Mouse (Mus musculus) ES-CJ7 (cell line): Measurements from ENCODE around the gene Myzap.

ENCODE experiments used
- DNase-seq: peaks from one replicate; pipeline ENCODE4 v3.0.0; 2011; ENCODE audit warnings: low read depth, low spot score

The Myzap gene

DNA sequence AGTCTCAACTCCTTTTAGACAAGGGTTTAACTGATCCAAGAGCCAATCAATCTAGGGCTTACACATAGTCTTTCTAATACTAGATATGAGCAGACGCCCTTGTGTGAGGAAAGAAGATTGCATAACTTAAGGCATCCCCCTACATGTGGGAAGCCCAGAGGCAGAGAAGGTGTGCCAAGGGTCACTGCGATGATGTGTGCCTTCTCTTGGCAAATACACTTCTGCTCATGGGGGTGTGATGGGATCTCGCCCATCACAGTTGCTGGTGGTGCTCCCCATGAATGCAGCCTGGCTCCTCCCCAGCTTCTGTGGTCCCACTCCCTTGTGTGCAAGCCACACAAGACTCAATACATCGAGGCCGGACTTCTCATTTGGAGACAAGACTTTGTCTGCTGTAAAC is 47.3 kb downstream of the Myzap start:
- no peak for DNase-seq

GRCm38 (mm10) chr9:71543443-71544222 is 48.5 kb downstream of the Myzap start:
- peak; percentile 76 for DNase-seq

GRCm38 (mm10) chr9:71542292-71542691 is 49.9 kb downstream of the Myzap start:
- DNase-seq: no peak

- DNase-seq: no peak
Observed at GRCm38 (mm10) chr9:71540739-71541138, 51.4 kb downstream of the Myzap start.

DNA sequence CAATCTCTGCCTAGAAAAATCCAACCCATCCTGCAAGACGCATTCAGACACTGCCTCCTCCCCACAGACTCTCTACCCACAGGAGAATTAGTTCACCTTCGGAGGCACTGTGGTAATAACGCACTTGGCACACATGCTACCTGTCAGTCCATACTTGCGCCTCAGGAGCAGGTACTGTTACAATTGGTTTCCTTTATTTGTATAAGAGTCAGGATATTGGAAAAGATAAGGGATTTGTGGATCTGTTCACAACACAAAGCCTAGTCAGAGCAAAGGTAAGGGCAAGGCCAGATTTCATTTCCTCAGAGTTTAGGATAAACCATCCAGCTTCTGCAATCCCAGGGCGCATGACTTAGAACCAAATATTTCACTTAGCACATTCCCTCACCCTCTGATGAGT is 56.4 kb downstream of the Myzap start:
- DNase-seq: no peak

GRCm38 (mm10) chr9:71535036-71535435 is 57.1 kb downstream of the Myzap start:
- no peak for DNase-seq

GRCm38 (mm10) chr9:71529960-71530359 is 62.2 kb downstream of the Myzap start:
- DNase-seq: peak; percentile 32

DNA sequence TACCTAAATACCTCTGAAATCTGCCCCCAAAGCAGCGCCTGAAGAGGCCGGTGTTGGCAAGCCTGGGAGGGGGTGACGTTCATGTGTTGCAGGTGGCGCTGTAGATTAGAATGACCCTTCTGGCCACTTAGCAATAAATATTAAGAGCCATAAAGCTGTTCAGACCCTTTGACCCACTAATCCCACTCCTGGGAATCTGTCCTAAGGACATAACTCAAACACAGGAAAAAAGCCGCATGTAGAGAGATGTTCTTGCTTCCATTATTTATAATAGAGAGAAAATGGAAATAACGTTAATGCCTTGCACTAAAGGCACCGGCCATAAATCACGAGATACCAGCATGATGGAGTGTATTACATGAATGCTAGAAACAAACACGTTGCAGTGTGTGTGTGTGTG is 64.7 kb downstream of the Myzap start:
- DNase-seq: no peak

- no peak for DNase-seq
Observed at GRCm38 (mm10) chr9:71523901-71524300, 68.3 kb downstream of the Myzap start.

GRCm38 (mm10) chr9:71519836-71520235 is 72.3 kb downstream of the Myzap start:
- no peak for DNase-seq

DNA sequence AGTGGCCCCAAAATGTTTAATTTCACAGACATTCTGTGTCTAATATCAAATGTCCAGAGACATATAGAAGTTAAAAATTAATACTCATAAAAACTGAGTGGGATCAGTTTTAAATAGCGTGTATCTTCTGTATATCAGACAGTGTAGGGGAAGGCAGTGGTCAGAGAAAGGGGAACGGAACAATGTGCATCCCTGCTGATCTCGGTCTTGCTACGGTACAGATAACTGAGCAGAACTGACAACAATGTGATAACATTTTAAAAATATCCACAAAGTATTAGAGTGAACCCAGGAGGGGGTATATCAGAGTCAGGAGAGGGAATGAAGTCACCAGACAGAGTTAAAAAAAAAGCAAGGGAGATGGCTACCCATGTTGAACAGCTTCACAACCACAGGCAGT is 74.7 kb downstream of the Myzap start:
- no peak for DNase-seq

DNA sequence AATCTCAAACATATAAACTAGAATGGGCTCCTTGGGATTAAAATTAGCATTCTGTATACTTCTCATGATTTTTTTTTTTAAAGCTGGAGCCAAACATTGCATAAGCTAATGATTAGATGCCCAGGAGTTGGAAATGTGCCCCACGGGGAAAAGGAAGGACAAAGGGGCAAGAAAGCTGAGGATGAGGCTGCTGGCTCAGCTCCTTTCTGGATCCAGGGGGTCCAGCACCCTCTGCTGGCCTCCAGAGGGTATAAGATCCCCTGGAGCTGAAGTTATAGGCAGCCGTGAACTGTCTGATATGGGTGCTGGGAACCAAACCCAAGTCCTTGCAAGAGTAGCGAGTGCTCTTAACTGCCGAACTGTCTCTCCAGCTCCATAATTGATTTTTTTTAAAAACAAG is 76.3 kb downstream of the Myzap start:
- peak; percentile 55 for DNase-seq

- no peak for DNase-seq
Observed at GRCm38 (mm10) chr9:71513566-71513965, 78.6 kb downstream of the Myzap start.

DNA sequence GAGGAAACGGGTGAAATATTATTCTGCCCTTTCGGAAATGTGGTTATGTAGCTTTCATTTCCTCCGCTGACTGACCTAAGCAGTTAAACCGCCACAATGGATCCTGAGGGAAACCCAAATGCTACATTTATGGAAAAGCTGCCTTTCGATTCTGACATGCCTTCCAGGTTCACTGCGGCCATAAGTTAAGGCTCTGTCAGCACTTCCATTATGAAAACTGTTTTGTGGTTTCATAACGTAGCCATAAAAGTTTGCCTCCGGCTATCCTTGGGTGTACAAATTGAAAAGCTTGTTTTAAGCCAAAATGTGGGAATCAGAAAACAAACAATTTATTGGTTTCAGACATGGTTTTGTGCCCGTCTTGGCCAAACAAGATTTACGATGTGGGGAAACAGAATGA is 79.3 kb downstream of the Myzap start:
- no peak for DNase-seq

- no peak for DNase-seq
Observed at GRCm38 (mm10) chr9:71498391-71499182, 93.6 kb downstream of the Myzap start.

DNA sequence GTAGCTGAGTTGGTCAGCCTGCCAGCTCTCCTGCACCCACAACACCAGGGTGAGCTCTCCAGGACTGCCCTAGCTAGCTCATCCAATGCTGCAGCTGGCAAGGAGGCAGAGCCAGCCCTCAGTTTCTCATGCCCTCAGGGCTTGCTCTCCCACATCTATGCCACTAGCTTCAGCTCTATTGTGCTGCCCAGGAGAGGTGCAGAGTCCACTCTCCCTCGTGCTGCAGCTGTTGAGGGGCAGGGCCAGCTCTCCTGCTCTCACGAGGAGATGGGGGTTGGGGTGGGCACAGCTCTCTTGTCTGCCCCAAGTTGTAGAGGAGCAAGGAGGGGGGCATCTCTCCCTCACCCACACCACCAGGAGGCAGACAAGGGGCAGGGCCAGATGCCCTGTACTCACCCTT is 95.5 kb downstream of the Myzap start:
- DNase-seq: no peak

GRCm38 (mm10) chr9:71493771-71494170 is 98.4 kb downstream of the Myzap start:
- peak; percentile 71 for DNase-seq

- peak; percentile 70 for DNase-seq
Observed at GRCm38 (mm10) chr9:71492296-71493025, 99.7 kb downstream of the Myzap start.

DNA sequence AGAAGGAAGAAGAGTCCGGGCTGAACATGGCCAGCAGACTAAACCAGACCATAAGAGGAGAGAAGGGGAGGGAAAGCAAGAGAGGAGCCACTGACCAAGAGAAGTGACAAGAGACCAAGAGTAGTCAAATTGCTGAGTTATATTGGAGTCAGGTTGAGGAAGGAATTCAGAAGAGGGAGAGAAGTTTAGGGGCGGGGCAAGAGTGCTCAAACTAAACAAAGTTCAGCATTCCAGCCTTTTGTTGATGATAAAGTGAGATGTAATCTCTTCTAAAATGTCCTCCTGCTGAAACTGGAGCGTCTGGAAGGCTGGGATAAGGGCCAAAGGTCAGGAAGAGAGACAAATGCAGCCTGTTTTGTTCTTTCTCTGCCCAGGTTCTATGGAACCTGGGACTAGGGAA is 102.1 kb downstream of the Myzap start:
- DNase-seq: peak; percentile 66

- no peak for DNase-seq
Observed at GRCm38 (mm10) chr9:71486127-71486526, 106.0 kb downstream of the Myzap start.

GRCm38 (mm10) chr9:71485475-71486094 is 106.6 kb downstream of the Myzap start, which contains the start of gene Polr2m:
Gene Polr2m (minus strand): TSS chr9:71485935.
- peak; percentile 93 for DNase-seq
